8 mouse cellular contexts compared by ENCODE assay signal in the genomic region with DNA sequence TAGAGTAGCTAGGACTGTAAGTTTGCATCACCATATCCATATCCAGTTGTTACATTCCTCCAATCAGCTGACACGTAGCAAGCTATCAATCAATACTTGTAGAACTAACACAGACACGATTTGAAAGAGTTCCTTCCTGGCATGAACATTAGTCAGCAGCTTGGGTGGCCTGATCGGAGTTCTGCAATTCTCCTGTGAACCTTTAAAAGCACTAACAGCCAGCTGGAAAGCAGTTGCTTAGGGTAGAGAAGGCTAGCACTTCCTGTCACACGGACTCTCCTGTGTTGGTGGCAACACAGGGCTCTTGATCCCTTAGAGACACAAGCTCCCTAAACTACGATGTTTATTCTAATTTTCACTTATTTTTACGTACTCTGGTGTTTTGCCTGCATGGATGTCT. TPM values are rescaled to one million over a fixed set of nuclear protein-coding genes. Genes with fewer than 3 reads are reported as not detected.
DNase-seq lines count a peak whose midpoint lies in the region; ATAC-seq and TF ChIP-seq lines count a peak whose summit lies in the region.

No protein-coding gene starts in this region.

- peaks cover 5% of the 10 kb centered on the region for H3K9me3 ChIP-seq in megakaryocyte, embryonic 14.5 days
- no peaks in the 10 kb centered on the region for H3K9me3 ChIP-seq in midbrain, embryonic 15.5 days
- no peaks in the 10 kb centered on the region for H3K9me3 ChIP-seq in hindbrain, embryonic 11.5 days (ENCODE audit: control insufficient read depth, low read length)

- peak overlapping the region; percentile 73 for H3K4me3 ChIP-seq in gastrocnemius, adult 2 months
- H3K4me3 ChIP-seq in megakaryocyte, embryonic 14.5 days (replicated peaks) = peak overlapping the region; percentile 94
- H3K4me3 ChIP-seq in midbrain, embryonic 15.5 days = no peak overlapping the region
- H3K4me3 ChIP-seq in hindbrain, embryonic 11.5 days (ENCODE audit: low read depth, low read length) = no peak overlapping the region

- no peaks in the 10 kb centered on the region for H3K27me3 ChIP-seq in megakaryocyte, embryonic 14.5 days (replicated peaks)
- no peaks in the 10 kb centered on the region for H3K27me3 ChIP-seq in midbrain, embryonic 15.5 days (replicated peaks)
- H3K27me3 ChIP-seq in hindbrain, embryonic 11.5 days (ENCODE audit: control insufficient read depth, insufficient read depth, low read length) = no peaks in the 10 kb centered on the region

- H3K4me1 ChIP-seq in megakaryocyte, embryonic 14.5 days = peaks cover 47% of the 10 kb centered on the region
- no peaks in the 10 kb centered on the region for H3K4me1 ChIP-seq in midbrain, embryonic 15.5 days
- H3K4me1 ChIP-seq in hindbrain, embryonic 11.5 days (replicated peaks; ENCODE audit: control insufficient read depth, insufficient read depth, low read length) = no peaks in the 10 kb centered on the region

- intact Hi-C loops in gastrocnemius, adult 2 months (cut with DNase I) = no loop called here

- peak overlapping the region; percentile 89 for H3K27ac ChIP-seq in gastrocnemius, adult 2 months
- H3K27ac ChIP-seq in midbrain, embryonic 15.5 days = no peak overlapping the region
- no peak overlapping the region for H3K27ac ChIP-seq in hindbrain, embryonic 11.5 days (ENCODE audit: low read depth, low read length)

- H3K36me3 ChIP-seq in megakaryocyte, embryonic 14.5 days (replicated peaks; ENCODE audit: low read length) = peaks cover 12% of the 10 kb centered on the region
- no peaks in the 10 kb centered on the region for H3K36me3 ChIP-seq in midbrain, embryonic 15.5 days (replicated peaks)
- no peaks in the 10 kb centered on the region for H3K36me3 ChIP-seq in hindbrain, embryonic 11.5 days (ENCODE audit: control insufficient read depth, insufficient read depth, low read length)

- WGBS in midbrain, embryonic 15.5 days = 78% methylated on average over 6 of the region's 6 CpGs
- 64% methylated on average over 6 of the region's 6 CpGs for WGBS in hindbrain, embryonic 11.5 days

- no peak overlapping the region for H3K4me2 ChIP-seq in midbrain, embryonic 15.5 days
- H3K4me2 ChIP-seq in hindbrain, embryonic 11.5 days (replicated peaks; ENCODE audit: low read depth, low read length) = no peak overlapping the region

- no peak for ATAC-seq in midbrain, embryonic 15.5 days (replicated peaks)
- no peak for ATAC-seq in hindbrain, embryonic 11.5 days (ENCODE audit: low FRiP score)

- no peak for TF ChIP-seq CTCF in gastrocnemius, adult 2 months (IDR thresholded peaks at IDR 0.05)

- DNase-seq in gastrocnemius, adult 2 months = no peak
- DNase-seq in gastrocnemius, postnatal 4 days (ENCODE audit: low spot score in 2 of 2) = no peak
- peak; percentile 65 for DNase-seq in MEL-GATA-1-ER (ENCODE audit: extremely low read depth, low read depth)
- DNase-seq in induced T-regulatory cell, adult 2 months (ENCODE audit: low read depth) = peak; percentile 72
- DNase-seq in hindbrain, embryonic 11.5 days (ENCODE audit: low spot score) = no peak
- no peak for DNase-seq in left cerebral cortex, adult 11 months (ENCODE audit: low spot score)

- no peak overlapping the region for H3K9ac ChIP-seq in midbrain, embryonic 15.5 days
- no peak overlapping the region for H3K9ac ChIP-seq in hindbrain, embryonic 11.5 days (ENCODE audit: low read depth, low read length)

RNA-seq across cellular contexts. Expression of gene Mr1, which starts 1.0 kb away (rescaled TPM):
- 10 to 100 TPM in 1 of 2 experiments, 1 to 10 TPM in 1; 10.0 to 11.1 TPM for total RNA-seq in gastrocnemius, adult 2 months (2021)
- 1 to 10 TPM; 9.6 to 9.9 TPM for total RNA-seq in gastrocnemius, postnatal 4 days (2021)
- 1.1 TPM in 1 of 2 replicates, not detected in the other for polyA plus RNA-seq in megakaryocyte, embryonic 14.5 days (2012; ENCODE audit: insufficient read depth, low replicate concordance)
- 0.71 and 1.2 TPM in 2 replicates for polyA plus RNA-seq in midbrain, embryonic 15.5 days (2015; fragmentation: Nextera tagmentation; extraction: Ambion mirVana)
- polyA plus RNA-seq in hindbrain, embryonic 11.5 days (2014; fragmentation: Nextera tagmentation; extraction: Ambion mirVana) = 1.2 and 1.9 TPM in 2 replicates

RNA-seq across cellular contexts. Expression of gene Stx6, which starts 12.9 kb away (rescaled TPM):
- total RNA-seq in gastrocnemius, adult 2 months (2021) = 10 to 100 TPM; 10.5 to 12.8 TPM
- total RNA-seq in gastrocnemius, postnatal 4 days (2021) = 10 to 100 TPM; 36.6 to 39.1 TPM
- 110 and 143 TPM in 2 replicates for polyA plus RNA-seq in megakaryocyte, embryonic 14.5 days (2012; ENCODE audit: insufficient read depth, low replicate concordance)
- 114 and 118 TPM in 2 replicates for polyA plus RNA-seq in midbrain, embryonic 15.5 days (2015; fragmentation: Nextera tagmentation; extraction: Ambion mirVana)
- 99.6 and 101 TPM in 2 replicates for polyA plus RNA-seq in hindbrain, embryonic 11.5 days (2014; fragmentation: Nextera tagmentation; extraction: Ambion mirVana)

RNA-seq across cellular contexts. Expression of gene Ier5, which starts 46.2 kb away (rescaled TPM):
- total RNA-seq in gastrocnemius, adult 2 months (2021) = 1 to 10 TPM; 4.6 to 4.7 TPM
- total RNA-seq in gastrocnemius, postnatal 4 days (2021) = 10 to 100 TPM; 10.4 to 12.5 TPM
- 33.6 and 49.8 TPM in 2 replicates for polyA plus RNA-seq in megakaryocyte, embryonic 14.5 days (2012; ENCODE audit: insufficient read depth, low replicate concordance)
- polyA plus RNA-seq in midbrain, embryonic 15.5 days (2015; fragmentation: Nextera tagmentation; extraction: Ambion mirVana) = 7.2 and 9.4 TPM in 2 replicates
- polyA plus RNA-seq in hindbrain, embryonic 11.5 days (2014; fragmentation: Nextera tagmentation; extraction: Ambion mirVana) = 12.7 and 17.1 TPM in 2 replicates

Comparison
In these comparisons a context has a peak if more than half of its experiments do, and no peak if none do; other contexts are left out.
1. DNase-seq: peak in MEL-GATA-1-ER (single experiment) and induced T-regulatory cell, adult 2 months (single experiment); none in gastrocnemius, adult 2 months (single experiment), gastrocnemius, postnatal 4 days (0 of 2), hindbrain, embryonic 11.5 days (single experiment) and left cerebral cortex, adult 11 months (single experiment).
2. H3K4me3 ChIP-seq: peak in gastrocnemius, adult 2 months (single experiment) and megakaryocyte, embryonic 14.5 days (single experiment); none in midbrain, embryonic 15.5 days (single experiment) and hindbrain, embryonic 11.5 days (single experiment).